Mouse (Mus musculus) midbrain, embryonic 14.5 days (tissue): ENCODE results near the gene Capn3. TPM values are rescaled to one million over a fixed set of nuclear protein-coding genes. Genes with fewer than 3 reads are reported as not detected.

ENCODE experiments used
- ATAC-seq: fragments of 200-750 bp; cut with Nextera tagmentation; 2 replicates; pipeline ENCODE4 v1.8.0; 2017; ENCODE audit warnings: moderate number of reproducible peaks, moderate library complexity; ENCODE audit not compliant: low FRiP score, low TSS enrichment
- DNase-seq: peaks from one replicate; pipeline ENCODE4 v3.0.0-alpha.2; 2015
- H3K27ac ChIP-seq: fragments of 300-500 bp; sonication (generic); replicated peaks from 2 replicates; pipeline ENCODE4 v1.5.1; 2014; ENCODE audit warnings: mild to moderate bottlenecking, low read depth, low read length, moderate library complexity
- H3K27me3 ChIP-seq: fragments of 300-500 bp; sonication (generic); 2 replicates; pipeline ENCODE4 v1.6.1; 2014; ENCODE audit warnings: low read length, control low read depth, mixed read lengths; ENCODE audit not compliant: control insufficient read depth, insufficient read depth
- H3K36me3 ChIP-seq: fragments of 300-500 bp; sonication (generic); 2 replicates; pipeline ENCODE4 v1.6.1; 2014; ENCODE audit warnings: low read length, control low read depth; ENCODE audit not compliant: control insufficient read depth, insufficient read depth
- H3K4me1 ChIP-seq: fragments of 300-500 bp; sonication (generic); 2 replicates; pipeline ENCODE4 v1.6.1; 2014; ENCODE audit warnings: mild to moderate bottlenecking, antibody characterized with exemption, low read length, control low read depth; ENCODE audit not compliant: control insufficient read depth, insufficient read depth
- H3K4me2 ChIP-seq: fragments of 300-500 bp; sonication (generic); 2 replicates; pipeline ENCODE4 v1.6.1; 2014; ENCODE audit warnings: mild to moderate bottlenecking, low read length, moderate library complexity
- H3K4me3 ChIP-seq: fragments of 300-500 bp; sonication (generic); replicated peaks from 2 replicates; pipeline ENCODE4 v1.5.1; 2014; ENCODE audit warnings: low read depth, low read length
- H3K9ac ChIP-seq: fragments of 300-500 bp; sonication (generic); replicated peaks from 2 replicates; pipeline ENCODE4 v1.6.1; 2014; ENCODE audit warnings: mild to moderate bottlenecking, low read length, moderate library complexity
- H3K9me3 ChIP-seq: fragments of 300-500 bp; sonication (generic); 2 replicates; pipeline ENCODE4 v1.6.1; 2016; ENCODE audit warnings: low read length, control low read depth, mixed read lengths; ENCODE audit not compliant: control insufficient read depth
- WGBS: fragments of 180-500 bp; shearing (Covaris S2); extraction: QIAGEN DNeasy Blood & Tissue Kit; methylation state at CpG from one replicate; pipeline ENCODE4 v1.1.7; 2014; 5-methylcytosine and 5-hydroxymethylcytosine counted together
- polyA plus RNA-seq: library from polyadenylated mRNA; unstranded; fragments of >200 nt; fragmentation: Nextera tagmentation; extraction: Ambion mirVana; gene quantifications from 2 replicates; pipeline ENCODE4 v1.2.1, GENCODE M21; 2014

The Capn3 gene
- polyA plus RNA-seq, 1 experiment from 2014 or later: 0.80 TPM

- DNase-seq (no peak), ATAC-seq (no peak)
- Histone ChIP-seq H3K4me3 (no peak overlapping the region), H3K36me3 (no peaks in the 10 kb centered on the region), H3K4me1 (no peaks in the 10 kb centered on the region), H3K9me3 (no peaks in the 10 kb centered on the region), H3K27ac (no peak overlapping the region), H3K27me3 (no peaks in the 10 kb centered on the region), H3K4me2 (no peak overlapping the region), H3K9ac (no peak overlapping the region)
- 86% methylated on average over 4 of the region's 4 CpGs for WGBS
Measured at GRCm38 (mm10) chr2:120452600-120452999, 3.2 kb upstream of the Capn3 start.

GRCm38 (mm10) chr2:120454987-120455386 lies 832 bp upstream of the Capn3 start:
- WGBS: 93% methylated on average over 2 of the region's 2 CpGs
- no peak overlapping the region for H3K4me2 ChIP-seq
- H3K36me3 ChIP-seq: no peaks in the 10 kb centered on the region
- no peak overlapping the region for H3K4me3 ChIP-seq
- H3K27ac ChIP-seq: no peak overlapping the region
- ATAC-seq: no peak
- no peaks in the 10 kb centered on the region for H3K27me3 ChIP-seq
- no peaks in the 10 kb centered on the region for H3K4me1 ChIP-seq
- DNase-seq: no peak
- no peak overlapping the region for H3K9ac ChIP-seq
- H3K9me3 ChIP-seq: no peaks in the 10 kb centered on the region

GRCm38 (mm10) chr2:120460216-120460615 lies 4.4 kb downstream of the Capn3 start:
- Histone ChIP-seq H3K9ac (no peak overlapping the region), H3K4me2 (no peak overlapping the region), H3K4me1 (no peaks in the 10 kb centered on the region), H3K9me3 (no peaks in the 10 kb centered on the region), H3K27ac (no peak overlapping the region), H3K27me3 (no peaks in the 10 kb centered on the region), H3K36me3 (no peaks in the 10 kb centered on the region), H3K4me3 (no peak overlapping the region)
- ATAC-seq: no peak
- no peak for DNase-seq
- WGBS: 92% methylated on average over 4 of the region's 4 CpGs

GRCm38 (mm10) chr2:120463328-120463727 lies 7.5 kb downstream of the Capn3 start:
- no peak overlapping the region for H3K4me3 ChIP-seq
- no peak for ATAC-seq

GRCm38 (mm10) chr2:120464091-120464490 lies 8.3 kb downstream of the Capn3 start:
- 75% methylated on average over 8 of the region's 8 CpGs for WGBS
- no peak overlapping the region for H3K4me2 ChIP-seq
- no peaks in the 10 kb centered on the region for H3K9me3 ChIP-seq
- ATAC-seq (no peak), DNase-seq (no peak)
- no peaks in the 10 kb centered on the region for H3K4me1 ChIP-seq
- H3K36me3 ChIP-seq: no peaks in the 10 kb centered on the region
- H3K9ac ChIP-seq: no peak overlapping the region
- no peak overlapping the region for H3K27ac ChIP-seq
- no peak overlapping the region for H3K4me3 ChIP-seq
- H3K27me3 ChIP-seq: no peaks in the 10 kb centered on the region

More at GRCm38 (mm10) chr2:120463328-120463727, 7.5 kb downstream of the Capn3 start:
- H3K4me2 ChIP-seq: no peak overlapping the region
- H3K27me3 ChIP-seq: no peaks in the 10 kb centered on the region
- H3K9ac ChIP-seq: no peak overlapping the region
- 90% methylated on average over 7 of the region's 7 CpGs for WGBS
- H3K27ac ChIP-seq: no peak overlapping the region
- no peaks in the 10 kb centered on the region for H3K9me3 ChIP-seq
- no peak for DNase-seq
- H3K36me3 ChIP-seq: no peaks in the 10 kb centered on the region
- no peaks in the 10 kb centered on the region for H3K4me1 ChIP-seq

- Histone ChIP-seq H3K27ac (no peak overlapping the region), H3K36me3 (no peaks in the 10 kb centered on the region), H3K4me2 (no peak overlapping the region), H3K9ac (no peak overlapping the region), H3K27me3 (no peaks in the 10 kb centered on the region), H3K4me1 (no peaks in the 10 kb centered on the region), H3K4me3 (no peak overlapping the region), H3K9me3 (no peaks in the 10 kb centered on the region)
- DNase-seq: no peak
- 96% methylated on average over 2 of the region's 2 CpGs for WGBS
- no peak for ATAC-seq
Measured at GRCm38 (mm10) chr2:120464732-120465396, 9.0 kb downstream of the Capn3 start.

- H3K9me3 ChIP-seq: no peaks in the 10 kb centered on the region
- no peak overlapping the region for H3K27ac ChIP-seq
- 91% methylated on average over 5 of the region's 5 CpGs for WGBS
- H3K4me1 ChIP-seq: no peaks in the 10 kb centered on the region
- ATAC-seq: no peak
- no peaks in the 10 kb centered on the region for H3K27me3 ChIP-seq
- H3K9ac ChIP-seq: no peak overlapping the region
- no peaks in the 10 kb centered on the region for H3K36me3 ChIP-seq
- DNase-seq: no peak
- H3K4me3 ChIP-seq: no peak overlapping the region
- H3K4me2 ChIP-seq: no peak overlapping the region
Measured at GRCm38 (mm10) chr2:120465397-120465785, 9.6 kb downstream of the Capn3 start.

GRCm38 (mm10) chr2:120468011-120468410 lies 12.2 kb downstream of the Capn3 start:
- H3K4me3 ChIP-seq: no peak overlapping the region
- H3K27me3 ChIP-seq: no peaks in the 10 kb centered on the region
- H3K36me3 ChIP-seq: no peaks in the 10 kb centered on the region
- DNase-seq (no peak), ATAC-seq (no peak)
- no peak overlapping the region for H3K27ac ChIP-seq
- H3K9me3 ChIP-seq: no peaks in the 10 kb centered on the region
- no peak overlapping the region for H3K9ac ChIP-seq
- H3K4me1 ChIP-seq: no peaks in the 10 kb centered on the region
- no peak overlapping the region for H3K4me2 ChIP-seq

GRCm38 (mm10) chr2:120469220-120469619 lies 13.4 kb downstream of the Capn3 start:
- DNase-seq (no peak), ATAC-seq (no peak)
- Histone ChIP-seq H3K27ac (no peak overlapping the region), H3K9ac (no peak overlapping the region), H3K36me3 (no peaks in the 10 kb centered on the region), H3K4me3 (no peak overlapping the region), H3K4me2 (no peak overlapping the region), H3K9me3 (no peaks in the 10 kb centered on the region), H3K4me1 (no peaks in the 10 kb centered on the region), H3K27me3 (no peaks in the 10 kb centered on the region)
- WGBS: 88% methylated on average over 3 of the region's 3 CpGs
